Mouse (Mus musculus) CH12.LX (cell line): Measurements from ENCODE around the gene Olfr694. TPM values are rescaled to one million over a fixed set of nuclear protein-coding genes. Genes with fewer than 3 reads are reported as not detected.

Experiments used
- DNase-seq: peaks from one replicate; pipeline ENCODE4 v3.0.0-alpha.2; 2013; ENCODE audit errors: extremely low read depth
- H3K27ac ChIP-seq: 2 replicates; pipeline ENCODE4 v1.5.1; 2012; ENCODE audit warnings: low read depth, mild to moderate bottlenecking, control low read depth, moderate library complexity; ENCODE audit not compliant: insufficient read depth
- H3K27me3 ChIP-seq: replicated peaks from 2 replicates; pipeline ENCODE3; 2012; ENCODE audit warnings: inconsistent platforms
- H3K36me3 ChIP-seq, 2 experiments: replicated peaks in 1 of 2; 2 replicates each; pipeline versions ENCODE3 to v1.6.1; 2012; ENCODE audit warnings: inconsistent platforms in 1 of 2, low read length in 1 of 2, mild to moderate bottlenecking in 1 of 2, mixed read lengths in 1 of 2, moderate library complexity in 1 of 2; ENCODE audit not compliant: control insufficient read depth in 1 of 2, insufficient read depth in 1 of 2
- H3K4me1 ChIP-seq, 2 experiments: 2 replicates each; pipeline ENCODE4 v1.6.1; 2012; ENCODE audit warnings: inconsistent platforms in 1 of 2, moderate library complexity in 1 of 2; ENCODE audit not compliant: insufficient read depth in 2 of 2, control insufficient read depth in 1 of 2
- H3K4me2 ChIP-seq: 2 replicates; pipeline ENCODE4 v1.6.1; 2012; ENCODE audit warnings: low read depth, mild to moderate bottlenecking, control low read depth; ENCODE audit not compliant: poor library complexity, insufficient read depth, severe bottlenecking
- H3K4me3 ChIP-seq, 3 experiments: fragments of 150-350 bp in 1 of 3; sonication (generic) in 1 of 3; replicated peaks in 1 of 3; 2 replicates each; pipeline versions ENCODE3 to v1.5.1; 2011 to 2012; ENCODE audit warnings: low read depth in 2 of 3, low read length in 2 of 3, mild to moderate bottlenecking in 2 of 3, moderate library complexity in 2 of 3, control low read depth in 1 of 3, improper control_type of control experiment in 1 of 3, inconsistent platforms in 1 of 3, mixed read lengths in 1 of 3; ENCODE audit not compliant: poor library complexity in 1 of 3
- H3K79me2 ChIP-seq: replicated peaks from 2 replicates; pipeline ENCODE4 v1.6.1; 2012; ENCODE audit warnings: mild to moderate bottlenecking, moderate library complexity; ENCODE audit not compliant: control insufficient read depth, poor library complexity, insufficient read depth, severe bottlenecking; ENCODE audit errors: extremely low read depth
- H3K9ac ChIP-seq: 2 replicates; pipeline ENCODE4 v1.6.1; 2012; ENCODE audit warnings: low read depth, mild to moderate bottlenecking, control low read depth, moderate library complexity; ENCODE audit not compliant: insufficient read depth
- H3K9me3 ChIP-seq: replicated peaks from 2 replicates; pipeline ENCODE3; 2012; ENCODE audit warnings: low read length, inconsistent platforms, mixed read lengths
- CHD1 ChIP-seq: IDR thresholded peaks from 2 replicates; pipeline ENCODE4 v1.6.1; 2012; ENCODE audit warnings: low read depth, low read length, improper control_type of control experiment, inconsistent platforms
- CTCF ChIP-seq, 2 experiments: IDR thresholded peaks in 1 of 2; conservative IDR thresholded peaks in 1 of 2; 2 replicates each; pipeline ENCODE4 v1.5.1; 2011 to 2012; ENCODE audit warnings: low read depth in 2 of 2, low read length in 2 of 2, improper control_type of control experiment in 1 of 2, inconsistent platforms in 1 of 2, mild to moderate bottlenecking in 1 of 2, moderate library complexity in 1 of 2
- ELF1 ChIP-seq: IDR thresholded peaks from 2 replicates; pipeline ENCODE4 v1.6.1; 2014; ENCODE audit warnings: low read depth, mild to moderate bottlenecking, inconsistent platforms, low read length, improper control_type of control experiment
- ETS1 ChIP-seq: conservative IDR thresholded peaks from 2 replicates; pipeline ENCODE4 v1.6.1; 2012; ENCODE audit warnings: low read depth, mild to moderate bottlenecking, inconsistent platforms, low read length, improper control_type of control experiment, moderate library complexity
- GABPA ChIP-seq: IDR thresholded peaks from 2 replicates; pipeline ENCODE4 v1.6.1; 2012; ENCODE audit warnings: low read depth, low read length, improper control_type of control experiment, inconsistent platforms; ENCODE audit not compliant: insufficient replicate concordance
- HCFC1 ChIP-seq: IDR thresholded peaks from 2 replicates; pipeline ENCODE4 v1.6.1; 2012; ENCODE audit warnings: low read depth, mild to moderate bottlenecking, inconsistent platforms, low read length, improper control_type of control experiment
- IRF4 ChIP-seq: IDR thresholded peaks from 2 replicates; pipeline ENCODE4 v1.6.1; 2014; ENCODE audit warnings: low read depth, mild to moderate bottlenecking, inconsistent platforms, low read length, improper control_type of control experiment
- JUND ChIP-seq: conservative IDR thresholded peaks from 2 replicates; pipeline ENCODE4 v1.6.1; 2011; ENCODE audit warnings: low read depth, low read length, improper control_type of control experiment
- KAT2A ChIP-seq: IDR thresholded peaks from 2 replicates; pipeline ENCODE4 v1.6.1; 2012; ENCODE audit warnings: low read length, improper control_type of control experiment, inconsistent platforms; ENCODE audit not compliant: insufficient replicate concordance
- MAZ ChIP-seq: IDR thresholded peaks from 2 replicates; pipeline ENCODE4 v1.6.1; 2012; ENCODE audit warnings: low read depth, mild to moderate bottlenecking, inconsistent platforms, low read length, improper control_type of control experiment, moderate library complexity
- MXI1 ChIP-seq: IDR thresholded peaks from 2 replicates; pipeline ENCODE4 v1.6.1; 2011; ENCODE audit warnings: mild to moderate bottlenecking, low read depth, low read length, improper control_type of control experiment
- MYC ChIP-seq: IDR thresholded peaks from 2 replicates; pipeline ENCODE4 v1.6.1; 2011; ENCODE audit warnings: low read depth, mild to moderate bottlenecking, improper control_type of control experiment, low read length
- NELFE ChIP-seq: IDR thresholded peaks from 2 replicates; pipeline ENCODE4 v1.6.1; 2011; ENCODE audit warnings: low read depth, low read length, improper control_type of control experiment
- NRF1 ChIP-seq: IDR thresholded peaks from 2 replicates; pipeline ENCODE4 v1.6.1; 2014; ENCODE audit warnings: low read depth, mild to moderate bottlenecking, inconsistent platforms, low read length, improper control_type of control experiment, moderate library complexity
- PAX5 ChIP-seq: IDR thresholded peaks from 2 replicates; pipeline ENCODE4 v1.6.1; 2012; ENCODE audit warnings: low read length, inconsistent platforms, mixed read lengths
- POLR2AphosphoS2 ChIP-seq: IDR thresholded peaks from 2 replicates; pipeline ENCODE4 v1.6.1; 2011; ENCODE audit warnings: low read depth, low read length, improper control_type of control experiment
- RAD21 ChIP-seq: IDR thresholded peaks from 2 replicates; pipeline ENCODE4 v1.6.1; 2011; ENCODE audit warnings: low read depth, mild to moderate bottlenecking, low read length, improper control_type of control experiment, moderate library complexity
- RCOR1 ChIP-seq: conservative IDR thresholded peaks from 2 replicates; pipeline ENCODE4 v1.6.1; 2012; ENCODE audit warnings: low read depth, mild to moderate bottlenecking, inconsistent platforms, low read length, improper control_type of control experiment
- SIN3A ChIP-seq: IDR thresholded peaks from 2 replicates; pipeline ENCODE4 v1.6.1; 2012; ENCODE audit warnings: low read length, improper control_type of control experiment, inconsistent platforms
- SMC3 ChIP-seq: IDR thresholded peaks from 2 replicates; pipeline ENCODE4 v1.6.1; 2011; ENCODE audit warnings: low read depth, low read length, improper control_type of control experiment
- ZC3H11A ChIP-seq: IDR thresholded peaks from 2 replicates; pipeline ENCODE4 v1.6.1; 2012; ENCODE audit warnings: low read depth, mild to moderate bottlenecking, inconsistent platforms, low read length, improper control_type of control experiment
- ZKSCAN1 ChIP-seq: IDR thresholded peaks from 2 replicates; pipeline ENCODE4 v1.6.1; 2012; ENCODE audit warnings: low read depth, inconsistent platforms, low read length, improper control_type of control experiment, borderline replicate concordance
- ZMIZ1 ChIP-seq: IDR thresholded peaks from 2 replicates; pipeline ENCODE4 v1.6.1; 2012; ENCODE audit warnings: low read depth, mild to moderate bottlenecking, inconsistent platforms, low read length, improper control_type of control experiment
- ZNF384 ChIP-seq: IDR thresholded peaks from 2 replicates; pipeline ENCODE4 v1.6.1; 2012; ENCODE audit warnings: low read depth, low read length, improper control_type of control experiment, inconsistent platforms
- dilution Hi-C: fragments of 300-500 bp; cut with MboI; formaldehyde crosslinking; loops from 2 replicates; pipeline ENCODE4 v1.14.3; 2020; ENCODE audit warnings: low sequenced_read_pairs; ENCODE audit not compliant: extremely low pct_unique_long_range_greater_than_20kb, extremely low pct_ligation_motif_present
- in situ Hi-C: fragments of 300-500 bp; cut with MboI; formaldehyde crosslinking; loops from 3 replicates; pipeline ENCODE4 v1.14.3; 2019; ENCODE audit warnings: low sequenced_read_pairs, low pct_ligation_motif_present, low pct_unique_long_range_greater_than_20kb, mixed read lengths
- polyA plus RNA-seq: library from polyadenylated mRNA; unstranded; fragments of >175 nt; gene quantifications from 2 replicates; pipeline ENCODE4 v1.2.1, GENCODE M21; 2012; ENCODE audit warnings: low read depth; ENCODE audit not compliant: insufficient read length
- total RNA-seq, 2 experiments: library from RNA; depleted of rRNA; stranded (reverse); fragments of 300-350 nt in 1 of 2; fragments of >200 nt in 1 of 2; gene quantifications; 2 replicates each; pipeline ENCODE4 v1.2.3; 2012 to 2014

The Olfr694 gene
- total and polyA plus RNA-seq, 3 experiments, result not detected

DNA sequence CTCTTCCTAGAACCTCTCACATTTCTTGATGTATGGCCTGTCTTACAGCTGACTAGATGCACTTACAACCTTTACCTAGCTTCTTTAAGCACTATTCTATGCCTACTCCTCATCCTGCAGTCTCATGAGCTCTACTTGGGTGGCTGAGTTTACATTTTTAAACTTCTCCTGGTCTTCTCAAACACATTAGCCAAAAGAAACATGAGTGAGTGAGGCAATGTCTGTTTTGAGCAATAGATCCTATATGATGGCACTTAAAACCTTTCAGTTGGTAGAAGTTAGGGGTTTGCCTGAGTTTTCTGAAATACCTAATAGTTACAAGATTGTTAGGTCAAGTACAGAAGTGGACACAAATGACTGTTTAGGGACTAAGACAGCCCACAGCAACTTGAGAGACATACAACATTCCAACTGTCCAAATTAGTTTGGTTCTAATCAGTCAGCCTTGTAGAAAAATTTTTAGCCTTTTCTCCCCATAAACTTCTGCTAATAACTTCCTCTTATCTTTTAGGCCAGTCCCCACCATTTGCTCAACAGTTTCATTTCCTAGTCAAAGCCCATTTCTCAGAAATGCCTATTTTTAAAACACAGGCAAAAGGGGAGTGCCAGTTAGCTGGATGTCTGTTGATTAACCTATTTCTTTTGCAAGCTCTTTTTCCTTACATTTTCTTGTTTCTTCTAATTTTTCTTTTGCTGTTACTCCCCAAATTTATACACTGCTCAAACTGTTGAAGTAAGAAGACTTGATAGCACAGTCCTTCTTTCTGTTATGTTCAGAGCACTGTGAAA is 39.9 kb downstream of the Olfr694 start (continued):
- TF ChIP-seq ETS1 (0 out of 2 replicates have a peak, but pooled peaks have one; percentile 12), ZC3H11A (no peak), PAX5 (no peak), ZMIZ1 (no peak), CTCF (conservative IDR thresholded peaks at IDR 0.05 in 1 of 2, IDR thresholded peaks at IDR 0.05 in 1 of 2; ENCODE audit: low read depth in 2 of 2, low read length in 2 of 2) (no peak), ELF1 (0 out of 2 replicates have a peak, but pooled peaks have one; percentile 31), NELFE (no peak)

DNA sequence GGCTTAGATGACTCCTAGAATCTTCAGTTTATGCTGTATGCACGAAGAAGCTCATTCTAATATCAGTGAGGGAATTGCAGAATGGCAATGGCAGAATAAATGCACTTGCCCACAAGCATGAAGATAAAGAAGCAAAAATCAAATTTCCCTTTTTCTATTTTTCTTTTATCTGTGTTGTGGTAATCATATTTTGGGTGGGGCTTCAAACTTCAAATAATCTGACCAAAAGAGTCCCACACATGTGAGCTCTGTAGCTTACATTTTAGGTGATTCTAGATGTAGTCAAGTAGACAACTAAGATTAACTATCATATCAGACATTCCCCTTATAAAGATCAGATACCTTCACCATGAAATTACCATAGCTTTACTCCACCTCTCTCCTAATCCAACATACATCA is 41.8 kb downstream of the Olfr694 start:
- dilution Hi-C loops, result no loop called here
- Histone ChIP-seq H3K27ac (no peak overlapping the region), H3K27me3 (no peaks in the 10 kb centered on the region), H3K36me3 (no peaks in the 10 kb centered on the region), H3K4me1 (peaks cover 7 to 53% of the 10 kb centered on the region in 2 experiments; a peak in 3 of 4 replicates), H3K79me2 (no peaks in the 10 kb centered on the region), H3K9ac (no peak overlapping the region), H3K4me2 (no peak overlapping the region), H3K4me3 (no peak overlapping the region), H3K9me3 (no peaks in the 10 kb centered on the region)
- in situ Hi-C loops, result no loop called here
- no peak for TF ChIP-seq RAD21
- no peak for TF ChIP-seq RCOR1
- TF ChIP-seq ZKSCAN1, result no peak
- no peak for TF ChIP-seq HCFC1
- no peak for TF ChIP-seq ZC3H11A
- no peak for TF ChIP-seq KAT2A
- no peak for TF ChIP-seq MAZ
- DNase-seq, result no peak

DNA sequence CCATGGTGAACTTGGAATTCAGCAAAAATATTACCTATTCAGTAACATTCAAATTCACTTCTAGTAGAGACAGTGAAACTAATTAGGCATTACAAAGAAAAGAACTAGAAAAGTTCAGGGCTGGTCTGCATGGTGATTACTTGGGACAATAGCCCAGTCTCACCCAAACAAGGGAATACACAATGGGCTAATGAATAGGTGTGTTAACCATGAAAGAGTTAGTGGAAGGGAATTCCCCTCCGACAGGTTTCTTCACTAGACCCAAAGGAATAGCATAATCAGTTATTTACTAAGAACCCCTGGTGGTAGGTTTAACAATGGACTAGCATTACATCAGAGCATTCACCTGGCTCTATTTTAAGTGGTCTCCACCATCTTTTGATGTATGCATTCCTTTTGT is 46.4 kb downstream of the Olfr694 start:
- H3K36me3 ChIP-seq, result no peaks in the 10 kb centered on the region
- H3K27me3 ChIP-seq, result no peaks in the 10 kb centered on the region
- H3K79me2 ChIP-seq, result no peaks in the 10 kb centered on the region; the same call in 1 of the 2 replicates
- no peak overlapping the region; the same call in 1 of the 2 replicates for H3K4me2 ChIP-seq
- no peak overlapping the region for H3K27ac ChIP-seq
- peaks cover 2 to 29% of the 10 kb centered on the region in 2 experiments; a peak in 2 of 4 replicates for H3K4me1 ChIP-seq
- H3K4me3 ChIP-seq, result no peak overlapping the region
- dilution Hi-C loops, result no loop called here
- no peaks in the 10 kb centered on the region for H3K9me3 ChIP-seq
- TF ChIP-seq GABPA (no peak), KAT2A (no peak), ELF1 (no peak), NELFE (no peak), NRF1 (no peak), RAD21 (no peak), SMC3 (no peak), IRF4 (no peak), ZNF384 (no peak), CHD1 (no peak), SIN3A (no peak), CTCF (conservative IDR thresholded peaks at IDR 0.05 in 1 of 2, IDR thresholded peaks at IDR 0.05 in 1 of 2; ENCODE audit: low read depth in 2 of 2, low read length in 2 of 2) (no peak; a peak in 1 of 4 replicates), POLR2AphosphoS2 (no peak), MXI1 (no peak), JUND (no peak), ZC3H11A (no peak), MYC (no peak), ETS1 (no peak)
- no peak for DNase-seq
- in situ Hi-C loops, result no loop called here
- H3K9ac ChIP-seq, result no peak overlapping the region
